1 mouse cellular context compared by ENCODE assay signal in the genomic region with DNA sequence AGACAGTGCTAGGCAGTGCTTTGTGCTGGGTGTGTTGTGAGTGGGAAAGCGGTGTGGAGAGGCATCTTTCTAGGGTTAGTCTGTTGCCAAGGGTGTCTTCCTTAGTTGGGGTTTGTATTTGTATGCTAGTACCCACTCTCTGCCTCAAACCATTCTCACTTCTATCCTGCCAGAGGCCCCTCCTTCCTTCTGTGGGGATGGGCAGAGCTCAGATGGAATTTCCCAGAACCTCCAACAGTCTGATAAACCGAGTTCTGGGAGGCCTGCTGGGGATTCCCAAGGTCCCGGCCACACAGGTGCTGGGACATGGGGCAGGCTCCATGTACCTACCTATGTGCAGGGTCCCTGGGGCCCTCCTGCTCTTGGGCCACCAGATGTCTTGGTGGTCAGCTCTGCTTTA.
TF ChIP-seq lines count a peak whose summit lies in the region.

No protein-coding gene starts in this region.

TF ChIP-seq in CH12.LX, 34 proteins besides CTCF, POLR2A, EP300 and RAD21 (continued from another document):
- TF ChIP-seq POLR2AphosphoS2 (IDR thresholded peaks at IDR 0.05; ENCODE audit: low read depth, low read length) (no peak), IRF4 (IDR thresholded peaks at IDR 0.05; ENCODE audit: low read depth, low read length) (peak; percentile 53; the same call in 1 of the 2 replicates), CHD2 (IDR thresholded peaks at IDR 0.05; ENCODE audit: low read length) (peak; percentile 75), MEF2A (IDR thresholded peaks at IDR 0.05; ENCODE audit: borderline replicate concordance, low read depth, low read length) (no peak), ZC3H11A (IDR thresholded peaks at IDR 0.05; ENCODE audit: low read depth, low read length) (no peak), ZMIZ1 (IDR thresholded peaks at IDR 0.05; ENCODE audit: low read depth, low read length) (peak; percentile 71; the same call in 1 of the 2 replicates), MYC (IDR thresholded peaks at IDR 0.05; ENCODE audit: low read depth, low read length) (no peak), NELFE (IDR thresholded peaks at IDR 0.05; ENCODE audit: low read depth, low read length) (no peak), SIN3A (IDR thresholded peaks at IDR 0.05; ENCODE audit: low read length) (0 out of 2 replicates have a peak, but pooled peaks have one; percentile 40), USF1 (IDR thresholded peaks at IDR 0.05; ENCODE audit: low read depth, low read length) (no peak)
